Mouse (Mus musculus) ovary, postnatal 14 days (tissue): ENCODE results near the gene Prkcz.
A peak's percentile ranks its signal among the peaks of the same experiment; 100 is the strongest.

Source experiments
- DNase-seq: peaks from one replicate; pipeline ENCODE4 v3.0.0; 2022; ENCODE audit warnings: low spot score

Gene Prkcz

DNA sequence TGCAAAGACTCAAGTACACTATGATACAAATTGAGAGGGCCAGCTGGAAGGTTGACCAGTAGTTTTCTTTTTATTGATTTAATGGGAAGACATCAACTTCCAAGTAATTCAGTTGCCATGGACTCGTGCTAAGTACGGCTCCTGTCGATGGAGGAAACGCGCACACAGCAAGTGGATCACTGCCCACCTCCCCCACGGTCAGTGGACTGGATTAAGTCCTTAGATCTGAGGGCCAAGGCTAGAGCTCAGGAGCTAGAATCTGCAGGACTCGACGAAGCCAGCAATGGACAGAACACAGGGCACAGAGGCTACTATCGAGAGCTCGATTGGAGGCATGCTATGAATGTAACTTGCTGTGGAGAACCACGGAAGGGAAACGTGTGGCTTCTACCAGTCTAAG lies 52.5 kb downstream of the Prkcz start:
- no peak for DNase-seq

DNA sequence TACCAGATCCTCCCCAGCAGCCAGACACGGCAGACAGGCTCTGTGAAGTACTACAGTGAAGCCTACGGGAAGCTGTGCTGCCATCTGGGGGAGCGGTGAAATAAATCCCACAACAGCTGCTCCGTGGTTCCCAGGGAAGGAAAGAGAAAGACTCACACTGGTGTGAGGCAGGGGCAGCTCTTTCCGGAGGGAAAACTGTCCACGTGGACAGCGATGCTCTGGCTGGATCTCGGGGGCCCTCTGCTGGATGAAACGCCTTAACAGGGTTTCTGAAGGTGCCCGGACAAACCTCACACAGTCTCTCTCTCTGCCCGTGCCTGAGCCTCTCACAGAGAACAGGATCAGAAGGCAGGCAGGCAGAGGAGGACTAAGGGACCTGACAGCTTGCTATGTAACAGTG lies 53.1 kb downstream of the Prkcz start:
- peak; percentile 85 for DNase-seq

DNA sequence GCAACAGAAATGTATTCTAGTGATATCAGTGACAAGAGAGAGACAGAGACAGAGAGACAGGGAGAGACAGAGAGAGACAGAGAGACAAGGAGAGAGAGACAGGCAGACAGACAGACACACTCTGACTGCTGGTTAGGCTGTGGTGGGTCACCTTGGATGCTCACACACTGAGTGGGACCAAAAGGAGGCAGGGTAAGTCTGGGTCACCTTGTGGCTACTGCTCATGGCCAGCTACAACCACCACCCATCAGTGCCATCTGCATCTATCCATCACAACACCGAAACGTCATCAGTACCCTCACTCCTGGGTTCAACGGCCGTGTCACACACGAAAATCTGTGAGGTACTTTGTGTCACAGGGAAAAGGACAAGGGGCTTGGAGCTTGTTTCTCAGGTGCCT lies 53.6 kb downstream of the Prkcz start:
- DNase-seq: no peak

DNA sequence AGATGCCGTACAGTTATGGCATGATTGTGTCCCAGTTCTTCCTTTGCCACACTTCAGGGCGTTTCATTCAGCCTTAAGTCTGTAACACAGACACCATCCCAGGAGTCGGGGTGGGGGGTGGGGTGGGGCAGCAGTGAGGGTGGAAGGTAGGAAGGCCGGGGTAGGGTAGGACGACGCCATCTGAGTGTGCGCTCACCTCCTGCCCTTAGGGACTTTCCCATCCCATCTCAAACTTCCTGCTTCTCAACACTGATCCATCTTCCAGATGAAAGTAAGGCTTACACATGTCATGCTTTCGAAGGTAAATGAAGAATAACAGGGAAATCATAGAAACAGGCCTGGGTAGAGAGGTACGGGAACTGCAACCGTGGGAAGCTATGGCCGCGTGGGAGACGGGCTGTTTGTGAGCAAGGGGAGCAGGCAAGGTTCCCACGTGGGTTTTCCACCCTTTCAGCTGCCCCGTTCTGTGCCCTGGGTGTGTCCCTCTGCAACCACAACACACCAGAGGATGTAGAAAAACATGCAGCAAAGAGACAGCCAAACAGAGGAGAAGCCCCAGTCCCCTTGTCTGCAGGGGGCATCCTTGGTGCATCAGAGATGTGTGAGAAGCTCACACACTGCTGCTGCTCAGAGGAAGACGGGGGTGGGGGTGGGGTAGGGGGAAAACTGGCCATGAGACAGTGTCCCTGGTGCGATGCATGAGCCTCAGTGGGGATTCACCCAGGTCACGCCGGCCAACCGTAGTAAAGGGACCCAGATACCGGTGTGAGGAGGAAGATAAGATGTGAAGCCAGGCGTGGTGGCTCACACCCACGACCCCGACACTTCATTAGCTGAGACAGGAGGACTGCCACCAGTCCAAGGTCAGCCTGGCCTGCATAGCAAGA lies 54.6 kb downstream of the Prkcz start:
- DNase-seq: no peak

DNA sequence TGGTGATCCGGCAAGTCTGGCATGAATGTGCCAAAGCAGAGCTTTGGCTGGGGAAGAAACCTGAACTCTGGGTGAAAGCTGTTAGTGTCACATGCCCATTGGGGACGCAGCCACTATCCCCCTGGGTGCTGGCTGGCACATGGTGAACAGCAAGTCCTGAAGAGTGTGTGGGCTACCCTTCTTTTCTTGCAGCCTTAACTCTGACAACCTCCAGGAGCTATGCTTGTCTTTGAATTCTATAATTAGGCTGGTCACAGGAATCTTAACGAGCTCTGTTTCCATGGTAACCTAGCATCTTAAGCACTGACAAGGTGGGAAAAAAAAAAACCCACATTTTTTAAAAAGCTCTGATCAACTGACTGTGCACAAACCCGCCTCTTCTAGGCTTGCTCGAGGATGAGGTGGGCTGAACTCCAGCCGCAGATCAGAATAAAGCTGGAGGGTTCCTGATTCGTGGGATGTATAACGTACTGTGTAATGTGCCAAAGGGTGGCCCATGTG lies 55.6 kb downstream of the Prkcz start:
- no peak for DNase-seq

DNA sequence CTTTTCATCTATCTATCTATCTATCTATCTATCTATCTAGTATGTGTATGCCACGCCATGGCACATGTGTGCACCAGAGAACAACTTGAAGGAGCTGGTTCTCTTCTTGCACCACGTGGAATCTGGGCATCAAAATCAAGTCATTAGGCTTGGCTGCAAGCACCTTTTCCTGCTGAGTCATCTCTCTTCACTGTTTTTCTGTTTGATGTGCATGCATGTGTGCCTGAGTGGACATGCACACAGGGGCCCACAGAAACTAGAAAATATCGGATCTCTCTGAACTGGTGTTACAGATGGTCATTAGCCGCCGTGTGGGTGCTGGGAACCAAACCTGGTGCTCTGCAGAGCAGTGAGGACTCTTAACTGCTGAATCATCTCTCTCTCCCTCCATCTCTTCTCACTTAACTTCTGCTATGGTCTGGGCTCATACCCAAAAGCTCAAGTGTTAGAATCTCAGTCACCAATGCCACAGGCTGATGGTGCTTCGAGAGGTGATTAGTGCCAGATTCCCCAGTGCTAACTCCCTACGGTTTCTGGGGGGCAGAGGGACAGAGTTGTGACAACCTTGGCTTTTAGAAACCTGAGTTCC lies 56.6 kb downstream of the Prkcz start:
- no peak for DNase-seq

DNA sequence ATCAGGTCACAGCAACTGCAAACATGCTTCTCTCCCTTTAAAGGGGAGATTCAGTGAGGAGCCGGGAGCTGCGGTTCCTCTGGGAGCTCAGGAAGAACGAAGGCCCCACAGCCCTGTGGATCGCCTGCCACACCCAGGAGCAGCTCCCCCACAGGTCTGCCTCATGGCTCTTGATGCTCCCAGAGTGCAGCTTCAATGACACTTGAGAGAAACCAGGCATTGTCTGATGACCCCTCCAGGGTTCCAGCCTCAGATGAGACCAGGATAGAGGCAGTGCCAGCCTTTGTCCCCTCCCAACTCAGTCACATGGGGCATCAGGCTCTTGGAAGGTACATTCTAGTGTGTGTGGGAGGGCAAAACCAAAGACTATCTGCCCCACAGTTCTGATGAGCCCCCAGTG lies 59.2 kb downstream of the Prkcz start:
- DNase-seq: no peak

DNA sequence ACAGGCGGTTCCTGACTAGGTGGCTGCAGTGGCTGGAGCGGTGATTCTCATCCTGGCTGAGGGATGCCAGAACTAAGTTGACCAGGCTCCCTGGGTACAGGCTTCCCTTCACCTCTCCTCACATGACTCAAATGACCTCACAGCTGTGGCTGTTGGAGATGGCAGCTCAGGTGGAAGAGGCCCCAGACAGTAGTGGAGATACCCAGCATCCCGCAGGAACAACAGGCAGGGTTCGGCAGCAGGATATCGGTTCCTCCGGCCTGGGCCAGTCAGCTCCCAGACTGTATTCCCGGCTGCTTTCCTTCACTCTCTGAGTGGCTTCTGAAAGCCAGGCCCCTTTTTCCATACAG lies 60.1 kb downstream of the Prkcz start:
- no peak for DNase-seq

DNA sequence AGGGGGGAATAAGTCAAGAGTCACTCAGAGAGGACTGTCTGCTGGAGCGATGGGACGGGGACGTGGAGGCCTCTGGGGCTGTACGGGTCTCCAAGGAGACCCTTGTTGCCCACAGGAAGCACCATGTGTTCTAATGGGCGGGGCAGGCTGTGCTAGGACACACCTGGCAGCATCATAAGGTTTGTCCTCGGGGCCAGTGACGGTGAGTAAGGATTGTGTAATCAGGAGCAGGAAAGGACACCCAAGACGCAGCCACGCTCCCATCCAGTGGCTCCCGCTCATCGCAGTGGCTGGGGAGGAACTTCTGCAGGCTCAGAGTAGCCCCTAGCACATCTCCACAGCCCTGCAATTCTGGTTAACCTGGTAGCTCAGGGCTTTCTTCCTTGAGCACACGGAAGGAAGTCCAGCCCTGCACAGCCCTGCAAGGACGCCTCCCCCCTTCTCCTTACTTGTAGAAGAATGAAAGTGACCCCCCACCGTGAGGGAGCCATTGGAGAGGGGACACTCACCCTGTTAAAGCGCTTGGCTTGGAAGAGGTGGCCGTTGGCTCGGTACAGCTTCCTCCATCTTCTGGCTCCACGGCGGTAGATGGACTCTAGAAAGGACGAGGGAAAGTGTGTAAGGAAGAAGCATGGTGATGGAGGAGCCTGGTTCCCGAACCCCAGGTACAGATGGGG lies 60.6 kb downstream of the Prkcz start:
- no peak for DNase-seq

DNA sequence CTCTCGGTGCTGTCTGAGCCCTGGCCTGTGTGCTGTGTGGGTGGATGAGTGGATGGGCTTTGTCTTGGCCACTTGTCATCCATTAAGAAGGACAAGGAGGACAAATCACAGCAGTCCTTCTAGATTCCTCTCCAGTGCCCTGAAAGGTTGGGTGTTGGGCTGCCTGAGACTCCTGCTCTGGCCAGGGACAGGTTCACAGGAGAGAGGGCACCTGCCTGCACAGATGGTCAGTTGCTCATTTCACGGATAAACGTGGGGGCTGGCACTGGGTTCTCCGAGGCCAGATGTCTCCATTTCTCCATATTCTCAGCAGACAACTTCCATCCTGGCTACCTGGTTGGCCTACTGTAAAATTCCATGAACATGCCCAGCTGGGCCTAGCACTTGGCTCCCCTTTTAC lies 62.3 kb downstream of the Prkcz start:
- DNase-seq: no peak

DNA sequence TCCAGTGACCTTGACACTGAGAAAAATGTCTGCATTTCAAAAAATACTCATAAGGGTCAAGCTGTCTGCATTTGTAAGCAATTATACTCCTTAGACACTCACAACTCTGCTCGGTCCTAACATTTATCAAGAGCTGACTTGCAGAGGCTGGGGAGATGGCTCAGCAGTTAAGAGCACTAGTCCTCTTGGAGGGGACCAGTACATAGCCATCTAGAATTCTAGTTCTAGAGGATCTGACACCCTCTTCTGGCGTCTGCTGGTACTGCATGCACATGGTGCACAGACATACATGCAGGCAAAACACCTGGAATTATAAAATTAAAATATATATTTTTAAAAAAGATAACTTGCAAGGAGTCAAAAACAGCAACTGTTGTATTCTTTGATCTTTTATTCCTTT lies 64.1 kb downstream of the Prkcz start:
- DNase-seq: no peak

DNA sequence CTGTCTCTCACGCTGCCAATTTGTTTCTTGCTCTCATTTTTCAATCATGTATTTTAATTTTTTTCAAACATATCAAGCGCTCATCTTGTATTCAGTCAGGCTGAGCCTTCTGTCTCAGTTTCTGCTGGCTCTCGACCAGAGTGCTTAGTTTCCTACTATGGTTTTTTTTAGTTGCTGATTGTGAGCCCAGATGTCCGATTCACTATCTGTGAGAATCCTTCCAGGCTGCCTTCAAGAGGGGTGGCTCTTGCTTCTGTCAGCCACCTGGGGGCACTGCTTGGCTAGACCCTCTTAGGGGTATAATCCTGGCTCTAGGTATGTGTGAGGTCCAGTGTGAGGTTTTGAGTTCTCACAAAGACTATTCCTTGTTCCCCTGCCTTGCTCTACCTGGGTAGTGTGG lies 65.2 kb downstream of the Prkcz start:
- no peak for DNase-seq

DNA sequence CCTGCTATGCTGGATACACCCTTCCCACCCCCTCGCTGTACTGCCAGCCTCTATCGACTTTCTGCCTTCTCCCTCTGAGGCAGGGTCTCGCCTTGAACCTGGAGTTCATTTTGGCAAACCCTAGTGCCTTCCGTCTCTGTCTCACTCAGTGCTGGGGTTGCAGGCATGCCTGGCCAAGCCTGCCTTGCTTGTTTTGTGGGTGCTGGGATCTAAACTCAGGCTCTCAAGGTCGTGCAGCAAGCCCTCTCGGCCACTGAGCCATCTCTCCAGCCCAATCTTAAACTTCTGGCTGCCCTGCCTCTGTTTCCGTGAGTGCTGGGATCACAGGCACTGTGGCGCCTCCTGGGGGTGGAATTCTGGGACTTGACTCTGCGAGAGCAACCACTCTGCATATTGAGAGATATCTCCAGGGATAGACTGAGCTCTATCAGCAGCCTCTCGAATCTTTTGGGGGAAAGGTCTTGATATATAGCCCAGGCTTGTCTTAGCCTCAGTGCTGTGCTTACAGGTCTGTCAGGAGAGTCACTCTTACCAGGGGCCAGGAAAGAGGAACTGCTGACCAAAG lies 66.1 kb downstream of the Prkcz start:
- DNase-seq: no peak

DNA sequence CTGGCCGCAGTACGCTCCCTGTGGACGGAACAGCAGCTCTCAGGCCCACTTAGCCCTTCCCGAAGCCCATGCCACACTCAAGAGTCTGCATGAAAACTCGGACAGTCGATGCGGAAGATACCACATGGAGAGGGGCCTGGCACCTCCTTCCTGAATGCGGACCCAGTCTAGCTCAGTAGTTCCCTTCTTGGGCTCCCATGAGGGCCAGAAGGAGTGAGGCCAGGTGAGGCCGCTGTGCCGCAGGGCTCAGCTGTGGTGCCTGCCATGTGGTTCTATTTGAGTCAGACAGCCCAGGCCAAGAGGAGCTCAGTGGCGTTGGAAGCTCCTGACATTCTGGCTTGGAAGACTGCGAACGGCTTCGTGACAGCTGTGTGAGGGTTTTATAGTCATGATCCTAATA lies 66.8 kb downstream of the Prkcz start:
- no peak for DNase-seq

DNA sequence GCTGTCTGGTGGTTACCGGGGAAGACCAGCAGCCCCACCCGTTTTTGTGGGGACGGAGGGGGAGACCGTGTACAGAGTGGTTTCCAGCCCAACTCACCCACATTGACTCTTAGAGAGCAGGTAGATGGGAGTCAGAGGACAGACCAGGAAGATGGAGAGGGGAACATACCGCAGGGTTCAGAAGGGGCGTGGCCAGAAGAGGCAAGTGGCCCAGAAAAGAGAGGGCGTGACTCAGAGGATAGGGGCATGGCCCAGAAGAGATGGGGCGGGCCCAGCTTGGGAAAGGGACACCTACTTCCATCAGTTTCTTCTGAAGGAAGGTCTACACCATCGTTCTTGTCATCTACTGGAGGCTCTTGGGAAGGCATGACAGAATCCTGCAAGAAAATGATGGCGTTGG lies 68.3 kb downstream of the Prkcz start:
- DNase-seq: no peak

DNA sequence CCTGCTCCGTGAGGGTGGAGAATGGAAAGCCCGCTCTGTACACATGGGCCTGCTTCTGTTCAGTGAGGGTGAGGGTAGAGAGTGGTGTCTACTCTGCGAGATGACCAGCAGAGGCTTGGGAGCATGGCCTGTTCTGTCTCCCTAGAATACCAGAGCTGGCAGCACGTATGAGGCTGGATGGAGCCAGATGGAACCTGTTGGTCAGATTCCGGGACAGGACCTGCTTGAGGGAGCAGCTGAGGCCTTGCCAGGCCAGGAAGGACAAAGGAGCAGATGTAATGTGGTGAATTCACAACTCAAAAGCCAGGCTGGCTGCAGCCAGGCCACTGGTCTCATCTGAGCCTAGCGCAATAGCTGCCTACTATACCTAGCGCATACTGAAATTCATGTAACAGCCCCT lies 71.1 kb downstream of the Prkcz start:
- DNase-seq: no peak

DNA sequence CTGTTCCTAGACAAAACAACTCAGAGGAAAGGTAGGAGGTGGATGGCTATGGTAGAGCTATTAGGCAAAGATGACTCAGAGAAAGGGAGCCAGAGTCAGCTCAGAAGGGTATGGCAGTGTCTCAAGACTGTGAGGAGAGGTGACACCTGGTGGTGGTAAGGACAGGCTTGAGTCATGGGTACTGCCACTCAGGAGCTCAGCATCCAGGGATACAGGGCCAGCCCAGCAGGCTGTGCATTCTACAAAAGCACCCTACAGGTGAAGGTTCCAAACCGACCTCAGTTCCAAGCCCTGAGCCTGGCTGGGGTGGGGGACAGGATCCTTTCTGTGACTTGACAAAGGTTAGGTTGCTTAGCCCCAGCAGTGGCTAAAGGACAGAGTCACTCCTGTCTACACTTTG lies 72.6 kb downstream of the Prkcz start:
- DNase-seq: no peak

DNA sequence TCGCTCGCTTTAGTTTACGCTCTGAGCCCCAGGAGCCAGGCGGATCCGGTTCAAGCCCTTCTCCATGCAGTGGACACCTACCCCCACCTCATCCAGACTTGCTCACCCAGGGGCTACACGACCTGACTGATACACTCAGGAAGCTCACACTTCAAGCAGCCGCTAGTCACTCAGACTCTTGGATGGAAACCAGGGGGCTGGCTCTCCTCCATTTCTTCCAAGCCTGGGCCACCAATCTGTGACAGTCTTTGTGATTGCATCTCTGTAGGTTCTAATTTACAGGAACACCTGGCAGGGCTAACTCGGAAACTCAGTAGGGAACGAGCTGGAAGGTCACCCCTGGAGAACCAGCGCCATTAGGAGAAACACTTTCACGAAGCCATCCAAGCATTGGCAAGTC lies 73.4 kb downstream of the Prkcz start:
- no peak for DNase-seq

DNA sequence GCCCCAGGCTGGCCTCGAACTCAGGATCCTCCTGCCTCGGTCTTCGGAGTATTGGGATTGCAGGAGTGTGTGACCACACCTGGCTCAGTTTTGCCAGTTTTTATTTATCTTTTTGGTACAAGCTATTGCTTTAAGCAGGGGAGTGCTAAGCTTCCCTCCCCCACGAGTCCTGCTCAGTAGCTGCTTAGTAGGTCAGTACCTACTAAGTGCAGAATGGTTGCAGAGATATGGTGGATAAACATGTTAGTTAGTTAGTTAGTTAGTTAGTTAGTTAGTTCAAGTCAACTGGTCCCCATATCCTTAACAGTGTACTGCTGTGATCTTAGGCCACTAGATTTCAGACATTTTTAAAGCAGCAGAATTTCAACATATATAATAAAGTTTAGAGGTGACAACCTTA lies 75.1 kb downstream of the Prkcz start:
- DNase-seq: no peak

DNA sequence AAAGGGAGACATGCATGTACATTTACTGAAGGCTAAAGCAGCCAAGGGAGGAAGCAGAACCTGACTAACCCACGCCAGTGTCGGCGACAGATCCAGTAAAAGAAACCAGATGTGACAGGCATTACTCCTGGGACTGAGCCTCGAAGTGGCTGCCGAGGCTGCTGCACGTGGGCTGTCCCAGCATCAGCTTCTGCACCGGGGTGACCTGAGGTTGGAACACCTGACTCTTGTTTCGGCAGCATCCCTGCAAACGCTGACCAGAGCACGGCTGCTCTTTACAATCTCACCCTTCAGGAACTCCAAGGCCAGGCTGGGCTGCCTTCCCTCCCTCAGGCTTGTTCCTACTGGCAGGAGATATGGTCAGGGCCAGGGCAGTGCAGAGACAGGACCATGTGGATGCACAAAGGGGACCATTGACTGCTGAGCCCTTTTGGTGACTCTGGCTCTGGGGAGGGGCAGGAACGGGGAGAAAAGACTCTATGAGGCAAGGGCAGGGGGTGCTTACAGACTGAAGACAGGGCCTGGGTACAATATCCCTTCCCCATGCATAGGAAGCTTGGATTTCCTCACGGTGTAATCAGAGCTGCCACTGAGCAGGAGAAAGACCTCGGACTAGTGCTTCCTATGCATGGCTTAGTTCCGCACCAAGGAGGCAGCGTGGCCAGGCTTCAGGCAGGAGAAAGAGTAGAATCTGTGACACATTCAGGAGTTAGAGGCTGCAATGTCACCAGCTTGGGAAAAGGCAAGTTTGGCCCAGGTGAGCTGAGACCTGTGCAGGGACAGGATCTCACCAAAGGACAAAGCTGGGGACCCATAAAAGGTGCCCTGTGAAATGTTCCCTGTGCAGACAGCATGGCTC lies 76.4 kb downstream of the Prkcz start:
- no peak for DNase-seq

DNA sequence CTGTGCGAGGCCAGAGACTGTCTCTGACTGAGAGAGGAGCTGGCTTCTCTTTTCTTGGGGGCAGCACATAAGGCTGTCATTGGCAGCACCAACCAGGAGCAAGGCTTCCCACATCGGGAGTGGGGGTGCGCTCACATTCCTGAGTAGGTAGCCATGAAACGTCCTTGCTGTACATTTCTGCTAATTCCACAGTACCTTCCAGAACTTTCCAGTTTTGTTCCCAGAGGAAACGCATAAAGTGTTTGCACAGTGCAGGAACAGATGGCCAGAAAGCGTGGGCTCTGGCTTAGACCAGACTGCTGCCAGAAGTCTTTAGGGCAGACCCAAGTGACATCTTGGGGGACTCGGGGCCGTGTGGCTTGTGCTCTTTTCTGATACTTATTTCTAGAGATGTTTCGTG lies 77.6 kb downstream of the Prkcz start:
- no peak for DNase-seq

DNA sequence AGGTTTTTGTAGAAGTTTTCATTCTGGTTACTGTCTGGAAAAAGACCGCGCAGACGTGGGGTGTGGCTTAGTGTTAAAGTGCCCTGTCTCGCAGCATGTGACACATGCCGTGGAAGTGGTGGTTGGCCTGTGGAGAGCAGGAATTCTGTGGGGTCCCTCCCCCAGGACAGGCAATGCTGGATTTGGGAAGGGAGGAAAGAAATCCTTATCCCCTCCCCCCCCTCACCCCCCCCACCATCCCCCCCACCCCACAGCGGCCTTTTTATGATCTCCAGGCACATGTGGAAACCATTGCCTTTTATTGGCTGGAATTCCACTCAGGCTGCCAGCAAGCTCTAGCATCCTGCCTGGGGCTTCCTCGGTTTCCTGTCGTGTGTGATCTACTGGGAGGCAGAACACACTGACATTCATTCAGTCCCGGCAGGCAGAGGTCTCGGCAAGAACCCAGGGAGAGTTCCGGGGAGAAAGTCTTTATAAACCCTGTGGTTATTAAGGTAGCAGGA lies 78.1 kb downstream of the Prkcz start:
- no peak for DNase-seq
